Mouse (Mus musculus) yolk sac, embryonic 10.5 days (tissue): ENCODE data around the gene Epop.

ENCODE experiments used
- DNase-seq: peaks from one replicate; pipeline ENCODE4 v3.0.0-alpha.2; 2017; ENCODE audit warnings: low spot score

Epop gene

GRCm38 (mm10) chr11:97589216-97589615 lies 40.3 kb downstream of the Epop start:
- DNase-seq = no peak

GRCm38 (mm10) chr11:97585932-97586331 lies 43.6 kb downstream of the Epop start:
- DNase-seq = peak; percentile 66

- no peak for DNase-seq
Measured at GRCm38 (mm10) chr11:97584476-97584875, 45.0 kb downstream of the Epop start.

GRCm38 (mm10) chr11:97579088-97579857 lies 50.2 kb downstream of the Epop start:
- no peak for DNase-seq

- DNase-seq = no peak
Measured at GRCm38 (mm10) chr11:97578286-97578685, 51.2 kb downstream of the Epop start.
